Comparison of ENCODE assay signal across 28 mouse cellular contexts in genomic region chr12:8420511-8421270, GRCm38 (mm10).
DNase-seq lines count a peak whose midpoint lies in the region; ATAC-seq and TF ChIP-seq lines count a peak whose summit lies in the region.
"Had no signal": no experiment of that assay in that cellular context is flagged by ENCODE, and none has a peak within 500 bp of the region (broad histone marks: within the 10 kb centered on the region; RNA-seq: fewer than 3 reads in every experiment).

No protein-coding gene starts in this region.

- peak; percentile 25; the same call in 1 of the 2 replicates for ATAC-seq in intestine, embryonic 15.5 days
- ATAC-seq in intestine, embryonic 16.5 days = no peak
- ATAC-seq in lung, embryonic 14.5 days (ENCODE audit: insufficient read depth) = peak; percentile 40; the same call in 1 of the 2 replicates
- ATAC-seq: forebrain, embryonic 16.5 days; inflammation-experienced regulatory T-cells, adult 6 months; midbrain, embryonic 15.5 days had no signal

- no peaks in the 10 kb centered on the region for H3K4me1 ChIP-seq in intestine, embryonic 15.5 days (replicated peaks)
- no peaks in the 10 kb centered on the region; the same call in 1 of the 2 replicates for H3K4me1 ChIP-seq in intestine, embryonic 16.5 days (ENCODE audit: control insufficient read depth, insufficient read depth, low read length)
- H3K4me1 ChIP-seq in lung, embryonic 14.5 days (ENCODE audit: insufficient read depth) = peaks cover 4% of the 10 kb centered on the region; the same call in 1 of the 2 replicates
- H3K4me1 ChIP-seq: limb, embryonic 15.5 days; liver, embryonic 13.5 days; neural tube, embryonic 15.5 days had no signal

- no peak overlapping the region for H3K9ac ChIP-seq in intestine, embryonic 15.5 days
- H3K9ac ChIP-seq in intestine, embryonic 16.5 days (ENCODE audit: low read depth, low read length) = no peak overlapping the region
- no peak overlapping the region for H3K9ac ChIP-seq in lung, embryonic 14.5 days
- H3K9ac ChIP-seq: heart, embryonic 13.5 days; hindbrain, embryonic 14.5 days; limb, embryonic 15.5 days; liver, embryonic 13.5 days; midbrain, embryonic 15.5 days; neural tube, embryonic 15.5 days had no signal

- no peak for TF ChIP-seq CTCF in lung, embryonic 14.5 days (IDR thresholded peaks at IDR 0.05; ENCODE audit: low read depth)

- no peak overlapping the region for H3K4me2 ChIP-seq in intestine, embryonic 15.5 days (replicated peaks)
- H3K4me2 ChIP-seq in intestine, embryonic 16.5 days (ENCODE audit: low read depth, low read length) = no peak overlapping the region
- H3K4me2 ChIP-seq in lung, embryonic 14.5 days = no peak overlapping the region
- H3K4me2 ChIP-seq: heart, embryonic 13.5 days; hindbrain, embryonic 14.5 days; limb, embryonic 15.5 days; liver, embryonic 13.5 days; midbrain, embryonic 15.5 days; neural tube, embryonic 15.5 days had no signal

- no peaks in the 10 kb centered on the region for H3K9me3 ChIP-seq in intestine, embryonic 15.5 days
- no peaks in the 10 kb centered on the region for H3K9me3 ChIP-seq in intestine, embryonic 16.5 days (ENCODE audit: control insufficient read depth, low read length)
- no peaks in the 10 kb centered on the region for H3K9me3 ChIP-seq in lung, embryonic 14.5 days (ENCODE audit: low read depth, low read length)
- H3K9me3 ChIP-seq: limb, embryonic 10.5 days; limb, embryonic 15.5 days; liver, embryonic 13.5 days; midbrain, embryonic 10.5 days; midbrain, embryonic 15.5 days; neural tube, embryonic 15.5 days had no signal

- no peak overlapping the region for H3K4me3 ChIP-seq in intestine, embryonic 15.5 days (replicated peaks)
- no peak overlapping the region for H3K4me3 ChIP-seq in intestine, embryonic 16.5 days (ENCODE audit: low read length)
- no peak overlapping the region for H3K4me3 ChIP-seq in lung, embryonic 14.5 days (ENCODE audit: low read depth, low read length)
- H3K4me3 ChIP-seq: heart, embryonic 13.5 days; limb, embryonic 10.5 days; limb, embryonic 15.5 days; liver, embryonic 13.5 days; midbrain, embryonic 10.5 days; midbrain, embryonic 15.5 days; neural tube, embryonic 15.5 days had no signal

- no peaks in the 10 kb centered on the region for H3K27me3 ChIP-seq in intestine, embryonic 15.5 days (replicated peaks)
- H3K27me3 ChIP-seq in intestine, embryonic 16.5 days (replicated peaks; ENCODE audit: control insufficient read depth, insufficient read depth, low read length) = no peaks in the 10 kb centered on the region
- no peaks in the 10 kb centered on the region for H3K27me3 ChIP-seq in lung, embryonic 14.5 days (ENCODE audit: insufficient read depth, low read length)
- H3K27me3 ChIP-seq: heart, embryonic 13.5 days; limb, embryonic 15.5 days; liver, embryonic 13.5 days; midbrain, embryonic 15.5 days; neural tube, embryonic 15.5 days had no signal

- no peaks in the 10 kb centered on the region for H3K36me3 ChIP-seq in intestine, embryonic 15.5 days
- H3K36me3 ChIP-seq in intestine, embryonic 16.5 days (ENCODE audit: control insufficient read depth, insufficient read depth, low read length) = no peaks in the 10 kb centered on the region
- no peaks in the 10 kb centered on the region for H3K36me3 ChIP-seq in lung, embryonic 14.5 days (ENCODE audit: insufficient read depth)
- H3K36me3 ChIP-seq: heart, embryonic 13.5 days; limb, embryonic 10.5 days; limb, embryonic 15.5 days; liver, embryonic 13.5 days; midbrain, embryonic 10.5 days; midbrain, embryonic 15.5 days; neural tube, embryonic 15.5 days had no signal

- H3K27ac ChIP-seq in intestine, embryonic 15.5 days = no peak overlapping the region
- H3K27ac ChIP-seq in intestine, embryonic 16.5 days (ENCODE audit: low read length) = no peak overlapping the region
- H3K27ac ChIP-seq in lung, embryonic 14.5 days (ENCODE audit: low read depth) = no peak overlapping the region
- H3K27ac ChIP-seq: heart, embryonic 13.5 days; hindbrain, embryonic 14.5 days; limb, embryonic 10.5 days; limb, embryonic 15.5 days; liver, embryonic 13.5 days; midbrain, embryonic 10.5 days; midbrain, embryonic 15.5 days; neural tube, embryonic 15.5 days; stomach, postnatal 0 days had no signal

- peak; percentile 44 for DNase-seq in lung, embryonic 14.5 days
- DNase-seq in lung, postnatal 4 days = no peak
- DNase-seq in kidney, postnatal 10 days = peak; percentile 76
- DNase-seq in urinary bladder, adult 18-20 months (ENCODE audit: low spot score in 2 of 2) = no peak
- no peak for DNase-seq in layer of hippocampus, postnatal 36 days
- DNase-seq: adrenal gland, postnatal 25 days; cerebellum, adult 11-12 months; cerebellum, adult 9-11 months; embryo, embryonic 11 days; heart, postnatal 10 days; liver, embryonic 13.5 days; lung, adult 18-20 months; lung, postnatal 10 days; right cerebral cortex, postnatal 4 days; thymus, adult 18-20 months; thymus, postnatal 36 days had no signal

- 69% methylated on average over 9 of the region's 9 CpGs for WGBS in intestine, embryonic 15.5 days
- 67% methylated on average over 9 of the region's 9 CpGs for WGBS in intestine, embryonic 16.5 days
- 70% methylated on average over 9 of the region's 9 CpGs for WGBS in lung, embryonic 14.5 days

Comparison
In these comparisons a context has a peak if more than half of its experiments do, and no peak if none do; other contexts are left out.
1. DNase-seq: peak in lung, embryonic 14.5 days (single experiment) and kidney, postnatal 10 days (single experiment); none in lung, postnatal 4 days (0 of 2), urinary bladder, adult 18-20 months (0 of 2) and layer of hippocampus, postnatal 36 days (0 of 2).